Mouse (Mus musculus) lung, embryonic 14.5 days (tissue): Measurements from ENCODE around the gene Bcl2l1. TPM values are rescaled to one million over a fixed set of nuclear protein-coding genes. Genes with fewer than 3 reads are reported as not detected.

Source experiments
- ATAC-seq: fragments of 200-750 bp; cut with Nextera tagmentation; 2 replicates; pipeline ENCODE4 v1.8.0; 2017; ENCODE audit warnings: mild to moderate bottlenecking, moderate TSS enrichment, moderate library complexity; ENCODE audit not compliant: insufficient read depth
- DNase-seq: peaks from one replicate; pipeline ENCODE4 v3.0.0-alpha.2; 2015
- H3K27ac ChIP-seq: fragments of 300-500 bp; sonication (generic); 2 replicates; pipeline ENCODE4 v1.5.1; 2014; ENCODE audit warnings: low read depth, mild to moderate bottlenecking, moderate library complexity
- H3K27me3 ChIP-seq: fragments of 300-500 bp; sonication (generic); 2 replicates; pipeline ENCODE4 v1.6.1; 2014; ENCODE audit warnings: low read length, control low read depth; ENCODE audit not compliant: insufficient read depth
- H3K36me3 ChIP-seq: fragments of 300-500 bp; sonication (generic); 2 replicates; pipeline ENCODE4 v1.6.1; 2014; ENCODE audit warnings: control low read depth; ENCODE audit not compliant: insufficient read depth
- H3K4me1 ChIP-seq: fragments of 300-500 bp; sonication (generic); 2 replicates; pipeline ENCODE4 v1.6.1; 2014; ENCODE audit warnings: antibody characterized with exemption, control low read depth; ENCODE audit not compliant: insufficient read depth
- H3K4me2 ChIP-seq: fragments of 300-500 bp; sonication (generic); 2 replicates; pipeline ENCODE4 v1.6.1; 2014; ENCODE audit warnings: mild to moderate bottlenecking
- H3K4me3 ChIP-seq: fragments of 300-500 bp; sonication (generic); 2 replicates; pipeline ENCODE4 v1.5.1; 2014; ENCODE audit warnings: low read depth, low read length
- H3K9ac ChIP-seq: fragments of 300-500 bp; sonication (generic); 2 replicates; pipeline ENCODE4 v1.6.1; 2014
- H3K9me3 ChIP-seq: fragments of 300-500 bp; sonication (generic); 2 replicates; pipeline ENCODE4 v1.6.1; 2016; ENCODE audit warnings: low read depth, low read length, control low read depth
- CTCF ChIP-seq: IDR thresholded peaks from 2 replicates; pipeline ENCODE4 v1.5.1; 2016; ENCODE audit warnings: antibody characterized with exemption, low read depth
- WGBS: fragments of 180-500 bp; shearing (Covaris S2); extraction: QIAGEN DNeasy Blood & Tissue Kit; methylation state at CpG from one replicate; pipeline ENCODE4 v1.1.7; 2014; 5-methylcytosine and 5-hydroxymethylcytosine counted together
- polyA plus RNA-seq: library from polyadenylated mRNA; unstranded; fragments of >200 nt; fragmentation: Nextera tagmentation; extraction: Ambion mirVana; gene quantifications from 2 replicates; pipeline ENCODE4 v1.2.1, GENCODE M21; 2014

The Bcl2l1 gene
- polyA plus RNA-seq, 1 experiment from 2014 or later: 102 TPM

- Histone ChIP-seq H3K9me3 (no peaks in the 10 kb centered on the region), H3K27me3 (no peaks in the 10 kb centered on the region), H3K4me3 (peak overlapping the region; percentile 60), H3K4me2 (peak overlapping the region; percentile 80), H3K27ac (peak overlapping the region; percentile 99), H3K36me3 (peaks cover 16% of the 10 kb centered on the region; the same call in 1 of the 2 replicates), H3K9ac (peak overlapping the region; percentile 83), H3K4me1 (peaks cover 34% of the 10 kb centered on the region)
- ATAC-seq (no peak), DNase-seq (no peak)
- no peak for TF ChIP-seq CTCF
- 59% methylated on average over 23 of the region's 23 CpGs for WGBS
Observed at GRCm38 (mm10) chr2:152829367-152829881, 2.1 kb downstream of the Bcl2l1 start.

GRCm38 (mm10) chr2:152828532-152828931 is 3.0 kb downstream of the Bcl2l1 start:
- Histone ChIP-seq H3K27me3 (no peaks in the 10 kb centered on the region), H3K4me3 (peak overlapping the region; percentile 60), H3K36me3 (peaks cover 16% of the 10 kb centered on the region; the same call in 1 of the 2 replicates), H3K9ac (peak overlapping the region; percentile 83), H3K9me3 (no peaks in the 10 kb centered on the region), H3K27ac (peak overlapping the region; percentile 61), H3K4me1 (peaks cover 34% of the 10 kb centered on the region), H3K4me2 (peak overlapping the region; percentile 80)
- WGBS: 38% methylated on average over 1 of the region's 1 CpGs
- DNase-seq: no peak
- ATAC-seq: no peak
- no peak for TF ChIP-seq CTCF

DNA sequence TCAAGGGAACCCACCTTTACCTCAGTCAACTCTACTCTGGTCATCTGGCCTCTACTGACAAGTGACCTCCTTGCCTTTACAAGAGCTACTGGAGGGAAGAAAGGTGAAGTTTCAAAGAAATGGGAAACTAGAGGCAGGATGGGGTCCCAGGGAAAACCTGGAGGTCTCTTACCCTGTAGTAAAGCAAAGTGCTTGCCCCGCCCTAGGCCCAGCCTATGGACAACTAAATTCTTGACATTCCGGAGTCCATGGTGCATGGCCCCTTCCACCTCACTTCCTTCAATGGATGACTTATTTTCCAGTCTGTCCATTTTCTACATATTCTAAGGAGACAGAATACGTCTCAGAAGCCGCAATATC is 3.5 kb downstream of the Bcl2l1 start:
- H3K4me3 ChIP-seq: peak overlapping the region; percentile 60
- no peaks in the 10 kb centered on the region for H3K9me3 ChIP-seq
- peak overlapping the region; percentile 80 for H3K4me2 ChIP-seq
- H3K9ac ChIP-seq: peak overlapping the region; percentile 83
- peak overlapping the region; percentile 61 for H3K27ac ChIP-seq
- H3K27me3 ChIP-seq: no peaks in the 10 kb centered on the region
- H3K4me1 ChIP-seq: peaks cover 34% of the 10 kb centered on the region
- DNase-seq (peak; percentile 48), ATAC-seq (no peak)
- H3K36me3 ChIP-seq: peaks cover 16% of the 10 kb centered on the region; the same call in 1 of the 2 replicates
- no peak for TF ChIP-seq CTCF
- WGBS: 52% methylated on average over 4 of the region's 4 CpGs

GRCm38 (mm10) chr2:152827321-152828010 is 4.1 kb downstream of the Bcl2l1 start:
- H3K27ac ChIP-seq: peak overlapping the region; percentile 61
- ATAC-seq (no peak), DNase-seq (peak; percentile 49)
- peak overlapping the region; percentile 60 for H3K4me3 ChIP-seq
- 60% methylated on average over 8 of the region's 8 CpGs for WGBS
- H3K9me3 ChIP-seq: no peaks in the 10 kb centered on the region
- peak overlapping the region; percentile 83 for H3K9ac ChIP-seq
- peak overlapping the region; percentile 80 for H3K4me2 ChIP-seq
- H3K36me3 ChIP-seq: peaks cover 16% of the 10 kb centered on the region; the same call in 1 of the 2 replicates
- H3K4me1 ChIP-seq: peaks cover 34% of the 10 kb centered on the region
- no peaks in the 10 kb centered on the region for H3K27me3 ChIP-seq
- TF ChIP-seq CTCF: no peak

DNA sequence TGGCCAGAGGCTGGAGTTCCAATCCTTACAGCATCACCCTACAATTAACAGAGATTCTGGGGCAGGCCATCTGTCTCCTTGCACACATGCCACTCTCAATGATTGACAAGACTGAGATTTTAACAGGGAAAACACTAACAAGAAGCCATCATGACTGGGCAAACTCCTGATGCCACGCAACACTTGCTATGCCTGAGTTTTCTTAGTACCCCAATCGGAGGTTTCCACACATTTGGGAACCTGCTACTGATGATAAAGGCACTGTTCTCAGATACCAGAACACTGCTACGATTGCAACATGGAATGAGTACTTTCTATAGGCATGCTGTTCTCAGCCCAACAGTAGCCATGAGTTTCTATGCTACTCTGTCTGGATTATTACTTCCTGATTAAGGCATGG is 5.0 kb downstream of the Bcl2l1 start:
- Histone ChIP-seq H3K4me1 (peaks cover 38% of the 10 kb centered on the region), H3K4me2 (peak overlapping the region; percentile 80), H3K27me3 (no peaks in the 10 kb centered on the region), H3K4me3 (no peak overlapping the region), H3K9me3 (no peaks in the 10 kb centered on the region), H3K36me3 (peaks cover 16% of the 10 kb centered on the region; the same call in 1 of the 2 replicates), H3K9ac (no peak overlapping the region), H3K27ac (no peak overlapping the region; the same call in 1 of the 2 replicates)
- no peak for TF ChIP-seq CTCF
- ATAC-seq (no peak), DNase-seq (no peak)
- 79% methylated on average over 3 of the region's 3 CpGs for WGBS

DNA sequence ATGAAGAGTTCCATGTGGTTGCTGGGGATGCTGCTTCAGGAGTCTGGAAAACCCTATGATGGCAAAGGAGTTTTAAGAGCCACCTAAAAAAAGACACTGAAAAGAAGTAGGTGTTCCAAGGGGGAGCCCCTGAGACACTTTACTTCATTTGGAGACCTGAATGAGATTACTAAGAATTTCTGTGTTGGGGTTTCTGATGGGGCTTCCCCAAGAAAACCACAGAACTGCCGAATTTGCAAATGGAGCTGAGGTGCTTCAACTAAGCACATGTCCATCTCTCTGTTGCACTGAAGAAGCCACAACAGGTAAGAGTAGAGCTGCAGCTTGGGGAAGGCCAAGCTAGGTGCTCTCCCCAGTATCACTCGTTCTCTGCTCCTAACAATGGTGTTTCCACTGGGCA is 5.8 kb downstream of the Bcl2l1 start:
- peaks cover 43% of the 10 kb centered on the region for H3K4me1 ChIP-seq
- WGBS: 92% methylated on average over 2 of the region's 2 CpGs
- no peak overlapping the region for H3K4me2 ChIP-seq

GRCm38 (mm10) chr2:152825168-152825697 is 6.3 kb downstream of the Bcl2l1 start:
- Histone ChIP-seq H3K4me3 (no peak overlapping the region), H3K36me3 (peaks cover 16% of the 10 kb centered on the region; the same call in 1 of the 2 replicates), H3K4me2 (peak overlapping the region; percentile 26; the same call in 1 of the 2 replicates), H3K9ac (no peak overlapping the region), H3K27me3 (no peaks in the 10 kb centered on the region), H3K9me3 (no peaks in the 10 kb centered on the region), H3K27ac (no peak overlapping the region), H3K4me1 (peaks cover 43% of the 10 kb centered on the region)
- no peak for DNase-seq
- no peak for TF ChIP-seq CTCF
- ATAC-seq: no peak
- 63% methylated on average over 4 of the region's 4 CpGs for WGBS

More for the DNA sequence above, 5.8 kb downstream of the Bcl2l1 start:
- Histone ChIP-seq H3K27ac (no peak overlapping the region), H3K9ac (no peak overlapping the region), H3K27me3 (no peaks in the 10 kb centered on the region), H3K4me3 (no peak overlapping the region), H3K9me3 (no peaks in the 10 kb centered on the region), H3K36me3 (peaks cover 16% of the 10 kb centered on the region; the same call in 1 of the 2 replicates)
- DNase-seq (no peak), ATAC-seq (no peak)
- no peak for TF ChIP-seq CTCF
